Mouse (Mus musculus) embryonic fibroblast, embryonic 13.5 days (primary cell): ENCODE results near the gene Disp2.

Experiments
- CTCF ChIP-seq: IDR thresholded peaks from 2 replicates; pipeline ENCODE4 v1.5.1; 2011; ENCODE audit warnings: mild to moderate bottlenecking, control low read depth, low read length, moderate library complexity, borderline replicate concordance; ENCODE audit not compliant: insufficient read depth
- POLR2A ChIP-seq: IDR thresholded peaks from 2 replicates; pipeline ENCODE4 v1.6.1; 2011; ENCODE audit warnings: low read depth, mild to moderate bottlenecking, control low read depth, low read length, moderate library complexity

DNA sequence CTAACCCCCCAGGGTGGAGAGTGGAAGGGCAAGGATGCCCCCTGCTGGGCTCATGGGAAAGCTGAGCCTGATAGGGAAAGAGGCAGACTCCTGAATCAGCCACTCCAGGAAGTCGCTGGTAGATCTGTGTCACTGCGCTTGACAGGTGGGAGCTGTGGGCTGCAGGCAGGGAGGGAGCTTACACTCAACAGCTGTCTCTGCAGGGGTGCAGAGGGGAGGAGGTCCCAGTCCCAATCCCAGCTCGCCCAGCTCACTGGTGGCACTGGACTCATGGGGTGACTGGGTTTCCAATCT is 49.0 kb upstream of the Disp2 start:
- TF ChIP-seq POLR2A = no peak
- peak; percentile 30; the same call in 1 of the 2 replicates for TF ChIP-seq CTCF
